Mouse (Mus musculus): Measurements from ENCODE around the gene Snap91. TPM values are rescaled to one million over a fixed set of nuclear protein-coding genes. Genes with fewer than 3 reads are reported as not detected.

Snap91 gene
- polyA plus RNA-seq, 1 experiment from 2014 or later, result 5.8 TPM

DNA sequence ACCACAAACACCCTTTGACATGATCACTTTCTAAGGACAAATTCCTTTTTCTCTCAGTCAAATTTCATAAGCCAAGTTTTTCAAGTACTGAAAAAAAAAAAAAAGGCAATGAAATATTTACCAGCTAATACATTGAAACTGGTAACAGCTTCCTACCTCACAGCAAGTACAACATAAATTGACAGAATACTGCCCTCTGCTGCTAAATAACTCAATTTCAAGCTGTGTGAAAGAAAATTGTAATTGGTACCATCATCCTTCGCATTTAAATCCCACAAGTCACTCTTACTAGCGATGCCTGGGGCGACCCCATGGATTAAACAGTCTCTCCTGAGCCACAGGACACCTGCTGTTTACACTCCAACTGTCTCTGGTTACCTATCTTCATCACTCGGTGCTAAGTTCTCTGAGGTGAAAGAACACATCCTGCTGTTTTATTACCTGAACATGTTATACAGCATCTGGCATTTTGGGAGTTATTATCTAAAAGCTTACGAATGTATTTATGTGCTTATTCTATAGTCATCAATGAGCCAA is 69.7 kb downstream of the Snap91 start:
- 30% methylated on average over 5 of the region's 5 CpGs for WGBS
- Histone ChIP-seq H3K4me3 (replicated peaks) (no peak overlapping the region), H3K4me2 (no peak overlapping the region), H3K9me3 (no peaks in the 10 kb centered on the region), H3K4me1 (replicated peaks) (peaks cover 5% of the 10 kb centered on the region; the same call in 1 of the 2 replicates), H3K27me3 (no peaks in the 10 kb centered on the region), H3K9ac (replicated peaks) (no peak overlapping the region), H3K27ac (no peak overlapping the region), H3K36me3 (no peaks in the 10 kb centered on the region)
- ATAC-seq (ENCODE audit: insufficient number of reproducible peaks, insufficient read depth, low FRiP score, low TSS enrichment, low read depth), result 0 out of 2 replicates have a peak, but pooled peaks have one; percentile 20

GRCm38 (mm10) chr9:86810213-86810612 is 70.2 kb downstream of the Snap91 start:
- Histone ChIP-seq H3K36me3 (no peaks in the 10 kb centered on the region), H3K4me3 (replicated peaks) (no peak overlapping the region), H3K27ac (no peak overlapping the region), H3K4me1 (replicated peaks) (peaks cover 9% of the 10 kb centered on the region; the same call in 1 of the 2 replicates), H3K27me3 (no peaks in the 10 kb centered on the region), H3K4me2 (no peak overlapping the region), H3K9me3 (no peaks in the 10 kb centered on the region), H3K9ac (replicated peaks) (no peak overlapping the region)
- WGBS, result 81% methylated on average over 3 of the region's 3 CpGs
- ATAC-seq (ENCODE audit: insufficient number of reproducible peaks, insufficient read depth, low FRiP score, low TSS enrichment, low read depth), result no peak

DNA sequence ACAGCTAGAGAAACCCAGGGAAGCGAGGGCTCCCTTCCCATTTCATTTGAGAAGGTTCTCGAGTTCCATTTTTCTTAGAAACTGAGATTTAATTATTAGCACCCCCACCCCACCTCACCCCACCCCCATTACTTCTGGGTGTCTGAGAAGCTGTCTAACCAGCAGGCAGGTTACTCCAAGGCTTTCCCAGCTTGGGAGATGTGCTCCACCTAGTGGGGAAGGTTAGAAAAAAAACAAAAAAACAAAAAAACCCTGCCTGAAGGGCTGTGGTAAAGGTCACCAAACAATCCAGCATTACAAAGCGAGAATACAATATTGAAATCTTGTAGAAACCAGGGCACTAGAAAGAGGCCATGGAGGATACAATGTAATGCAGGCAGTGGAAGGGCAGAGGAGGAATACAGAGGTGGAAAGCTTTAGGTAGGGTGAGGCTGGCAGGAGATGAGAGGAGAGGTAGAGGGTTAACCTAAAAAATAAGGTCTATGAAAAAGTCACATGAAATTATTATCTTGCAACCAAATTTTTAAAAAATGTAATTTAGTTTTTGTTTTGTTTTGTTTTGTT is 79.8 kb downstream of the Snap91 start:
- Histone ChIP-seq H3K4me1 (replicated peaks) (peaks cover 19% of the 10 kb centered on the region), H3K27ac (no peak overlapping the region), H3K9me3 (no peaks in the 10 kb centered on the region), H3K9ac (replicated peaks) (no peak overlapping the region), H3K4me2 (no peak overlapping the region), H3K27me3 (no peaks in the 10 kb centered on the region), H3K4me3 (replicated peaks) (no peak overlapping the region), H3K36me3 (no peaks in the 10 kb centered on the region)
- WGBS, result 25% methylated on average over 3 of the region's 3 CpGs
- ATAC-seq (ENCODE audit: insufficient number of reproducible peaks, insufficient read depth, low FRiP score, low TSS enrichment, low read depth), result peak; percentile 57; the same call in 1 of the 2 replicates

GRCm38 (mm10) chr9:86799099-86799498 is 81.4 kb downstream of the Snap91 start:
- 53% methylated on average over 7 of the region's 7 CpGs for WGBS
- no peak for ATAC-seq (ENCODE audit: insufficient number of reproducible peaks, insufficient read depth, low FRiP score, low TSS enrichment, low read depth)
- Histone ChIP-seq H3K9ac (replicated peaks) (no peak overlapping the region), H3K4me2 (no peak overlapping the region), H3K27ac (no peak overlapping the region), H3K4me1 (replicated peaks) (peaks cover 16% of the 10 kb centered on the region), H3K4me3 (replicated peaks) (no peak overlapping the region), H3K9me3 (no peaks in the 10 kb centered on the region), H3K27me3 (no peaks in the 10 kb centered on the region), H3K36me3 (no peaks in the 10 kb centered on the region)

GRCm38 (mm10) chr9:86798686-86799085 is 81.8 kb downstream of the Snap91 start:
- H3K4me2 ChIP-seq, result no peak overlapping the region
- H3K36me3 ChIP-seq, result no peaks in the 10 kb centered on the region
- no peak overlapping the region for H3K4me3 ChIP-seq (replicated peaks)
- no peak overlapping the region for H3K9ac ChIP-seq (replicated peaks)
- no peaks in the 10 kb centered on the region for H3K9me3 ChIP-seq
- H3K27ac ChIP-seq, result 0 out of 2 replicates have a peak overlapping the region, but pooled peaks have one; percentile 23
- no peak for ATAC-seq (ENCODE audit: insufficient number of reproducible peaks, insufficient read depth, low FRiP score, low TSS enrichment, low read depth)
- WGBS, result 43% methylated on average over 7 of the region's 7 CpGs
- no peaks in the 10 kb centered on the region for H3K27me3 ChIP-seq
- peaks cover 16% of the 10 kb centered on the region for H3K4me1 ChIP-seq (replicated peaks)

- no peak overlapping the region for H3K9ac ChIP-seq (replicated peaks)
- no peak overlapping the region for H3K4me3 ChIP-seq (replicated peaks)
- no peak overlapping the region for H3K27ac ChIP-seq
- H3K36me3 ChIP-seq, result no peaks in the 10 kb centered on the region
- WGBS, result 85% methylated on average over 5 of the region's 5 CpGs
- H3K4me1 ChIP-seq (replicated peaks), result peaks cover 10% of the 10 kb centered on the region
- ATAC-seq (ENCODE audit: insufficient number of reproducible peaks, insufficient read depth, low FRiP score, low TSS enrichment, low read depth), result no peak
- no peak overlapping the region for H3K4me2 ChIP-seq
- H3K9me3 ChIP-seq, result no peaks in the 10 kb centered on the region
- H3K27me3 ChIP-seq, result no peaks in the 10 kb centered on the region
Observed at GRCm38 (mm10) chr9:86798129-86798528, 82.3 kb downstream of the Snap91 start.

DNA sequence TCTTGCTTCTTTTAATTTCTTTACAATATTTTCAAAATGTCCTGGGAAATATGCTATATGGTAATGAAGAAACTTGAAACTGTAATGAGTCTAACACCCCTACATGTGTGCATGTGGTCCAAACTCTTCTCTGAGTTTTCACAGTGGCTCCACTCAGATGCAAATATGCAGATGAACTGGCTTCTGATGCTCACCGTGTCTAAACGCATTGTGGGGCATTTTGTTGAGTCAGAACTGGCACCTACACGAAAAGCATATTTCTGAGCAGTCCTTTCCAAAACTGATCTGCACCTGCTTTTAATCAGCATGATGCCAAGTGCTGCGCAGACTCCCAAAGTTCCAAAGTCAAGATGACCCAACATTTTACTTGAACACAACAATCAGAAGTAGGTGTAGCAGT is 82.9 kb downstream of the Snap91 start:
- ATAC-seq (ENCODE audit: insufficient number of reproducible peaks, insufficient read depth, low FRiP score, low TSS enrichment, low read depth), result no peak
- Histone ChIP-seq H3K4me1 (replicated peaks) (peaks cover 8% of the 10 kb centered on the region), H3K4me3 (replicated peaks) (no peak overlapping the region), H3K4me2 (no peak overlapping the region), H3K27ac (no peak overlapping the region), H3K9me3 (no peaks in the 10 kb centered on the region), H3K36me3 (no peaks in the 10 kb centered on the region), H3K9ac (replicated peaks) (no peak overlapping the region), H3K27me3 (no peaks in the 10 kb centered on the region)
- 82% methylated on average over 4 of the region's 4 CpGs for WGBS

DNA sequence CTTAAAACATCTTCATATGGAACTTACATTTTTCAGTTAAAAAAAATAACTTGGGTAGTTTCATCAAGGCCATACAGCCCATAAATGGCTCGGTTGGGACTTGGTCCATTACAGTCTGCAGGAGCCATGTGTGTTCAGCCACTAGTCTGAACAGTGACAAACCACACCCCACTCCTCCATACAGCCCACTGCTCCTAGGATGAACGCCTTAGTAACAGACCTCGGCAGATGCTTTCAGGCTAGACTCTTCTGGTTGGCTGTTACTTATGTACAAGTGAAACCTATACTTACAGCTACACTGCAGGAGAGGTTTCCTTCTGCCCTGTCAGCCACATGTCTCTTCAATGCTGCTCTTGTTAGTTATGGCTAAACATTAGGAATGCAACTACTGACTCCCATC is 85.2 kb downstream of the Snap91 start:
- no peak for ATAC-seq (ENCODE audit: insufficient number of reproducible peaks, insufficient read depth, low FRiP score, low TSS enrichment, low read depth)
- no peak overlapping the region for H3K27ac ChIP-seq
- WGBS, result 61% methylated on average over 3 of the region's 3 CpGs
- no peak overlapping the region for H3K4me3 ChIP-seq (replicated peaks)
- peaks cover 8% of the 10 kb centered on the region for H3K4me1 ChIP-seq (replicated peaks)
- H3K4me2 ChIP-seq, result no peak overlapping the region
- H3K27me3 ChIP-seq, result no peaks in the 10 kb centered on the region
- H3K9me3 ChIP-seq, result no peaks in the 10 kb centered on the region
- H3K36me3 ChIP-seq, result no peaks in the 10 kb centered on the region
- H3K9ac ChIP-seq (replicated peaks), result no peak overlapping the region

DNA sequence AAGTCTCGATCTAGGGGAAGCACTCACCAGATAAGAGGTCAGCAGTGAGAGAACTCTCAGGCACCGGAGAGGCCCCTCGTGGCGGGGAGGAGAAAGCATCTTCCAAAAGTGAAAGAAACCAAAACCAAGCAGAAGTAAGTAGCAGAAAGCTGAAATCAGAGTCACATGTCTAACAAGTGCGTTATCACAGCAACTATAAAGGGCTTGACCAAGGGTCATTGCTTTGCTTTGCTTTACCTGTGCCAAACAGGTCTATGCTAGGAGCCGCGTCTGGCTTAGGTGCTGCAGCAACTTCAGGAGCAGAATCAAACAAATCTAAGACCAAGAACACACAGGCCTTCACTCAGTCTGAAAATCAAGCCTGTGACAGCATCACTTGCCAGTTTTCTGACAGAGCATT is 88.5 kb downstream of the Snap91 start:
- Histone ChIP-seq H3K9me3 (no peaks in the 10 kb centered on the region), H3K4me1 (replicated peaks) (no peaks in the 10 kb centered on the region), H3K4me3 (replicated peaks) (no peak overlapping the region), H3K27ac (no peak overlapping the region), H3K9ac (replicated peaks) (no peak overlapping the region), H3K4me2 (no peak overlapping the region), H3K27me3 (no peaks in the 10 kb centered on the region), H3K36me3 (no peaks in the 10 kb centered on the region)
- 81% methylated on average over 7 of the region's 7 CpGs for WGBS
- ATAC-seq (ENCODE audit: insufficient number of reproducible peaks, insufficient read depth, low FRiP score, low TSS enrichment, low read depth), result no peak

DNA sequence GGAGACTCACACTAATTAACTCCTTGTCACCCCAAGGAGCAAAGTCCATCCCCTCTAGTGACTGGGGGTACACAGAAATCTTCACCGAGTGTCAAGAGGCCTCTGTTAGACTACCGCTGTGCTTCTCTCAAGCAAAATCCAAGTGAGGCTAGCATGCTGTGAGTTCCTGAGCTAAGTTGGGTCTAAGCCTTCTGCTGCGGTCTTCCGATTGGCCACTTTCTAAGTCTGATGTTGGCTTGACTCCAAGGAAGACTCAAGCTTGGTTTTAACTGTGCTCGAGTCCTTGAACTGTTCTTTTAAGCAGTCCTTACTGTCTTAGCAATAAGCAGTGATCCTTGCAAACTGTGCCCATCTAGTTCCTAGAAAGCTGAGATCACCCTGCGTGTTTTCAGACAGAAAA is 91.3 kb downstream of the Snap91 start:
- Histone ChIP-seq H3K27me3 (no peaks in the 10 kb centered on the region), H3K27ac (no peak overlapping the region), H3K4me2 (no peak overlapping the region), H3K36me3 (no peaks in the 10 kb centered on the region), H3K9me3 (no peaks in the 10 kb centered on the region), H3K4me3 (replicated peaks) (no peak overlapping the region), H3K4me1 (replicated peaks) (no peaks in the 10 kb centered on the region), H3K9ac (replicated peaks) (no peak overlapping the region)
- no peak for ATAC-seq (ENCODE audit: insufficient number of reproducible peaks, insufficient read depth, low FRiP score, low TSS enrichment, low read depth)
- 83% methylated on average over 6 of the region's 6 CpGs for WGBS

- Histone ChIP-seq H3K9me3 (no peaks in the 10 kb centered on the region), H3K27me3 (no peaks in the 10 kb centered on the region), H3K4me1 (replicated peaks) (no peaks in the 10 kb centered on the region; the same call in 1 of the 2 replicates), H3K27ac (no peak overlapping the region), H3K9ac (replicated peaks) (no peak overlapping the region), H3K4me2 (no peak overlapping the region), H3K4me3 (replicated peaks) (no peak overlapping the region), H3K36me3 (no peaks in the 10 kb centered on the region)
- WGBS, result 88% methylated on average over 2 of the region's 2 CpGs
- no peak for ATAC-seq (ENCODE audit: insufficient number of reproducible peaks, insufficient read depth, low FRiP score, low TSS enrichment, low read depth)
Observed at GRCm38 (mm10) chr9:86782836-86783235, 97.6 kb downstream of the Snap91 start.

DNA sequence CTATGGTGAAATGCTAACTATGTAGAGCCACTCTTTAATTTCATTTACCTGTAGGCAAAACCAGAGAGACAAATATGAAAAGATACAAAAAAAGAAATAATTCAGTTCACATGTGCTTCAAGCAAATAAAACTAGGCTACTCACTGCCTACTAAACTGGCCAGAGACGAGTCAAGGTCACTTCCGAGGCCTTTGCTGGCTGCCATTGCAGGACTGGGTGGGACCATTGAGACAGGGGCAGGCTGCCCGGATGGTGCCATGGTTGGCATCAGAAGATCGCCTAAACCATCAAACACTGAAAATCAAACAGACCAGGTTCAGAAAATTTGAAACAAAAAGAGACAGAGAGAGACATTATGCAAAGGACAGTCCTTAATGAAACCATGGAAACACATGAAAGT is 99.0 kb downstream of the Snap91 start:
- Histone ChIP-seq H3K36me3 (no peaks in the 10 kb centered on the region), H3K9me3 (no peaks in the 10 kb centered on the region), H3K4me2 (no peak overlapping the region), H3K27ac (no peak overlapping the region), H3K4me3 (replicated peaks) (no peak overlapping the region), H3K27me3 (no peaks in the 10 kb centered on the region), H3K4me1 (replicated peaks) (no peaks in the 10 kb centered on the region; the same call in 1 of the 2 replicates), H3K9ac (replicated peaks) (no peak overlapping the region)
- 94% methylated on average over 4 of the region's 4 CpGs for WGBS
- ATAC-seq (ENCODE audit: insufficient number of reproducible peaks, insufficient read depth, low FRiP score, low TSS enrichment, low read depth), result no peak

Data from limb, embryonic 12.5 days (tissue).